Mouse (Mus musculus) kidney, postnatal 0 days (tissue): ENCODE results near the gene Cul7. TPM values are rescaled to one million over a fixed set of nuclear protein-coding genes. Genes with fewer than 3 reads are reported as not detected.

Experiments used
- ATAC-seq: fragments of 200-750 bp; cut with Nextera tagmentation; replicated peaks from 2 replicates; pipeline ENCODE4 v1.8.0; 2017; ENCODE audit warnings: low read depth, moderate number of reproducible peaks, moderate TSS enrichment, moderate library complexity; ENCODE audit not compliant: low FRiP score
- DNase-seq: peaks from one replicate; pipeline ENCODE4 v3.0.0-alpha.2; 2016; ENCODE audit warnings: low spot score
- H3K27ac ChIP-seq: fragments of 300-500 bp; sonication (generic); 2 replicates; pipeline ENCODE4 v1.5.1; 2014; ENCODE audit warnings: mild to moderate bottlenecking
- H3K27me3 ChIP-seq: fragments of 300-500 bp; sonication (generic); 2 replicates; pipeline ENCODE4 v1.6.1; 2014; ENCODE audit warnings: low read length, mixed read lengths; ENCODE audit not compliant: insufficient read depth
- H3K36me3 ChIP-seq: fragments of 300-500 bp; sonication (generic); 2 replicates; pipeline ENCODE4 v1.6.1; 2014; ENCODE audit warnings: low read length, mixed read lengths; ENCODE audit not compliant: insufficient read depth
- H3K4me1 ChIP-seq: fragments of 300-500 bp; sonication (generic); replicated peaks from 2 replicates; pipeline ENCODE4 v1.6.1; 2014; ENCODE audit warnings: antibody characterized with exemption, low read length, mixed read lengths; ENCODE audit not compliant: insufficient read depth
- H3K4me2 ChIP-seq: fragments of 300-500 bp; sonication (generic); 2 replicates; pipeline ENCODE4 v1.6.1; 2014; ENCODE audit warnings: mild to moderate bottlenecking, low read length, moderate library complexity, mixed read lengths
- H3K4me3 ChIP-seq: fragments of 300-500 bp; sonication (generic); replicated peaks from 2 replicates; pipeline ENCODE4 v1.5.1; 2014; ENCODE audit warnings: low read depth, low read length
- H3K9ac ChIP-seq: fragments of 300-500 bp; sonication (generic); 2 replicates; pipeline ENCODE4 v1.6.1; 2014; ENCODE audit warnings: low read depth, low read length
- H3K9me3 ChIP-seq: fragments of 300-500 bp; sonication (generic); replicated peaks from 2 replicates; pipeline ENCODE4 v1.6.1; 2016; ENCODE audit warnings: low read length, inconsistent platforms, mixed read lengths
- CTCF ChIP-seq: IDR thresholded peaks from 2 replicates; pipeline ENCODE4 v1.5.1; 2016; ENCODE audit warnings: antibody characterized with exemption, low read depth, mild to moderate bottlenecking, moderate library complexity
- WGBS: fragments of 180-500 bp; shearing (Covaris S2); extraction: QIAGEN DNeasy Blood & Tissue Kit; methylation state at CpG from one replicate; pipeline ENCODE4 v1.1.7; 2014; 5-methylcytosine and 5-hydroxymethylcytosine counted together
- polyA plus RNA-seq: library from polyadenylated mRNA; unstranded; fragments of >200 nt; fragmentation: Nextera tagmentation; extraction: Ambion mirVana; gene quantifications from 2 replicates; pipeline ENCODE4 v1.2.1, GENCODE M21; 2015

Cul7 gene
- 29.0 and 33.3 TPM in 2 replicates for polyA plus RNA-seq

DNA sequence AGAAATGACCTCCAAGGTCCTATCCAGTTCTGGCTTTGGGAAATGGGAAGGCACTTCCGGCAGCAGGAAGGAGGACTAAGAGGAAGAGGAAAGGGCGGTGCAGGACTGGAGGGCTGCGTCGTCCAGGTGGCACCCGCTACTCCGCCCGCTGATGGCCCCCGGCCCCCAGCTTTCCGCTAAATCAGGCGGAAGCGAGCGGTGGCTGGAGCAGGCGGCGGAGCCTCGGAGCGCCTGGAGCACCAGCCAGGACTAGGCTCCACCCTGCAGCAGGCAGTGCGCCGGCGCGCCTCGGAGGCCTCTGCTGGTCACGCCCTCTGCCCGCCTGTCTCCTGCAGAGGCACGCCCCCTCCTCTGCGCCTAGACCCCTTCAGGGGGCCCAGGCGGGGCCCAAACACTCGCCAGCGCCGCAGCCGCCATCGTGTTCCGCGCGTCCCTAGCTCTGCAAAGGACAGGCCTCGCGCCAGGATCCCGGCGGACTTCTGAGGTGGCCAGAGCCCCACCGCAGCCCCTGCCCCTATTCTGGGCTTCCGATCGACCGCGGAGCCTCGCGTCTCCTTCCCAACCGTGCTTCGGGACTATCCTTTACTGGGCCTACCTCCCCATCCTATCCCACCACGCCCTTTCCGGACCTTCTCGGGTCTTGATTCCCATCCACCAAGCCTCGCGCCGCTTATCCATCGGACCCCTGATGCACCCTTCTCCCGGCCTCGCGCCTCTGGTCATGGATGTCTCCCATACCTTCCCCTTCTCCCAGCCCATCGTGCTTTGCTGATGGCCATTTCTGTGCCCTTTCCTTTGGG lies at the start of gene Cul7:
Gene Cul7, plus strand, starts transcription at position 106 of the 800 bp plus-strand sequence.
- under 1% methylated on average over 51 of the region's 58 CpGs for WGBS
- DNase-seq (peak; percentile 99), ATAC-seq (peak; percentile 89)
- peaks cover 20% of the 10 kb centered on the region; the same call in 1 of the 2 replicates for H3K4me1 ChIP-seq
- 0 out of 2 replicates have a peak, but pooled peaks have one; percentile 10 for TF ChIP-seq CTCF
- H3K9ac ChIP-seq, result peak within 1 kb of the TSS; percentile 82
- H3K4me2 ChIP-seq, result peak within 1 kb of the TSS; percentile 85
- H3K9me3 ChIP-seq, result no peaks in the 10 kb centered on the region
- no peaks in the 10 kb centered on the region for H3K27me3 ChIP-seq
- peaks cover 25% of the 10 kb centered on the region for H3K36me3 ChIP-seq
- H3K27ac ChIP-seq, result peak within 1 kb of the TSS; percentile 97
- H3K4me3 ChIP-seq, result peak within 1 kb of the TSS; percentile 69

DNA sequence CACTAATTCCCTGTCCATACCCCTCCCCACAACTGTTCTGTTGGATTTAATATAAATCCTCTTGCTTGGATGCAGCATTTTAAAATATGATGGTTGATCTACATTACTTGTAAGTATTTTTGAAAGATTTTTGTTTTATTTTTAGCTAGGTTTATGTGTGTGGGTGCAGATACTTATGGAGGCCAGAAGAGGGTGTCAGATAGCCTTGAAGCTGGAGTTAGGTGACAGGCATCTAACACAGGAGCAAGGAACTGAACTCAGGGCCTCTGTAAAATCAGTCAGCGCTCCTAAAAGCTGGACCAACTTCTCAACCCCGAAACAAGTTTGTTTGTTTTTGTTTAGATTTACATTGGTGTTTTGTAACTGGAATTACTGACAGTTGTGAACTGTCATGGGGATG lies 49.6 kb upstream of the Cul7 start:
- H3K4me1 ChIP-seq, result peaks cover 10% of the 10 kb centered on the region; the same call in 1 of the 2 replicates
- H3K36me3 ChIP-seq, result 0 out of 2 replicates have a peak, but pooled peaks cover 5% of the 10 kb centered on the region
- H3K27ac ChIP-seq, result no peak overlapping the region
- no peaks in the 10 kb centered on the region for H3K9me3 ChIP-seq
- H3K27me3 ChIP-seq, result no peaks in the 10 kb centered on the region
- no peak overlapping the region for H3K4me3 ChIP-seq
- peak; percentile 43 for TF ChIP-seq CTCF
- no peak overlapping the region for H3K9ac ChIP-seq
- no peak overlapping the region for H3K4me2 ChIP-seq
- 89% methylated on average over 2 of the region's 2 CpGs for WGBS
- ATAC-seq, result no peak
- no peak for DNase-seq

DNA sequence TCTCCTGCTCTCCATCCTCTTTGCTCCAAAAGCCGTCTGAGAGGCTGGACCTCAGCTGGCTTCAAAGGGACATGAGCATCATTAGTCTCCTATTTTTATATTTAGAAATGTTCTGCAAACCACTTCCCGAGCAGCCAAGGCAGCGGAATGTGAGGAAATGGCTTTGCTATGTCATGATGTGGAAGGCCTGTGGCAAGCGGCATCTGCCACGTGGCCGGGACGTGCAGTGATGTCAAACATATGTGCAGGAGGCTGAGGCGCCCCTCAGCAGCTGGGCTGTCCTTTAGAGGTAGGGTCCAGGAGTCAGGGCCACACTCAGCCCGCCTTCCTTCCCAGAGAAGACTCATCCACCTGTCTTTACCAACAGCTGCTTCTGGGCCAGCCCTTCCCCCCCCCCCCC lies 47.9 kb upstream of the Cul7 start:
- H3K4me3 ChIP-seq, result no peak overlapping the region
- 0 out of 2 replicates have a peak overlapping the region, but pooled peaks have one; percentile 6 for H3K27ac ChIP-seq
- no peak for TF ChIP-seq CTCF
- no peak overlapping the region for H3K9ac ChIP-seq
- DNase-seq (peak; percentile 69), ATAC-seq (no peak; the same call in 1 of the 2 replicates)
- no peaks in the 10 kb centered on the region for H3K9me3 ChIP-seq
- peaks cover 18% of the 10 kb centered on the region; the same call in 1 of the 2 replicates for H3K4me1 ChIP-seq
- H3K36me3 ChIP-seq, result no peaks in the 10 kb centered on the region
- 52% methylated on average over 9 of the region's 9 CpGs for WGBS
- no peak overlapping the region for H3K4me2 ChIP-seq
- H3K27me3 ChIP-seq, result no peaks in the 10 kb centered on the region

DNA sequence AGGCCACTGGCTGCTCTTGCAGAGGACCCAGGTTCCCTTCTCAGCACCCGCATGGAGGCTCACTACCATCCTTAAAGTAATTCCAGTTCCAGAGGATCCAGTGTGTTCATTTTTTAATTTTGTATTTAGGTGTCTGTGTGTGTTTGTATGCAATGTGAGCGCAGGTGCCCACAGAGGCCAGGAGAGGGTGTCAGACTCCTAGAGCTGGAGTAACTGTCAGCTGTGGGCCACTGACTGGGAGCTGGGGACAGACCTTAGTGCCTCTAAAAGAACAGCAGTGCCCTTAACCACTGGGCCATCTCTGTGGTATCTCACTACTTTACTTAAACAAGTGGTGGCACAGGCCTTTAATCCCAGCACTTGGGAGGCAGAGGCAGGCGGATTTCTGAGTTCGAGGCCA lies 46.9 kb upstream of the Cul7 start:
- peaks cover 23% of the 10 kb centered on the region for H3K4me1 ChIP-seq
- no peak overlapping the region for H3K9ac ChIP-seq
- H3K27ac ChIP-seq, result no peak overlapping the region
- no peak overlapping the region for H3K4me3 ChIP-seq
- H3K27me3 ChIP-seq, result no peaks in the 10 kb centered on the region
- no peak overlapping the region for H3K4me2 ChIP-seq
- 0 out of 2 replicates have a peak, but pooled peaks have one; percentile 15 for TF ChIP-seq CTCF
- DNase-seq, result no peak
- no peaks in the 10 kb centered on the region for H3K9me3 ChIP-seq
- H3K36me3 ChIP-seq, result no peaks in the 10 kb centered on the region
- 98% methylated on average over 4 of the region's 4 CpGs for WGBS
- no peak for ATAC-seq

DNA sequence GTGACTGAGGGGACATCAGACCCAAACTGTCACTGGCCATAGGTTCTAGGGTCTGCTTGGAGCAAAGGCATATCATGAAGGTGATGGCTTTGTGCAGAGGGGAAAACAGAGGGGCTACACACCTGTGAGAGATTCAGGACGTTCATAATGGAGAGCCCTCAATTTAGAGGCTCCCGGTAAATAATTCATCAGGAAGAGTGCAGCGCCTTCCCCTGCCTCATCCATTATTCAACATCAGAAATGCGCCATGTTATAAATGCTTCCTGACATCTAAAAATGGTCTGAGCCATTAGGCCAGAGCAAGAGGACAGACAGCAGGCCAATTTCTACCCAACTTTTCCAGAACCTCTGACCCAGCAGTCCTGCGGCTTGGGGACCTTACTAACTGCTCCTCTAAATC lies 45.0 kb upstream of the Cul7 start:
- Histone ChIP-seq H3K27ac (no peak overlapping the region; the same call in 1 of the 2 replicates), H3K9me3 (no peaks in the 10 kb centered on the region), H3K4me1 (peaks cover 34% of the 10 kb centered on the region), H3K4me2 (no peak overlapping the region), H3K9ac (no peak overlapping the region), H3K4me3 (no peak overlapping the region), H3K36me3 (no peaks in the 10 kb centered on the region), H3K27me3 (no peaks in the 10 kb centered on the region)
- 52% methylated on average over 5 of the region's 5 CpGs for WGBS
- DNase-seq (no peak), ATAC-seq (no peak)
- TF ChIP-seq CTCF, result no peak

DNA sequence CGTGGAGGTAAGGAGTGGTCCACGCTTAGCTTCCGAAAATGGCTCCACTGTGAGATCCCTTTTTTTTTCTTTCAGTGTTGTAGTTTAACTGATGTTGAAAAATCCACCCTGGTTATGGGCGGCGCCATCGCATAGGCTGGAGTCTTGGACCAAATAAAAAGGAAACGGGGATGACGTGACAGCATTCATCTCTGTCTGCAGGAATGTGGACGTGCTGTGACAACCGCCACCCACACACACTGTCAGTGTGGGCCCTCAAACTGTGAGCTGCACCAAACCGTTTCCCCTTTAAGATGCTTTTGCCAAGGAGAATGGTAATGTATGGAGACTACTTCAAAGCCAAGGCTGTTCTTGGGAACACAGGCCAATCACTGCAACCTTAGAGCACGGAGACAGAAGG lies 44.1 kb upstream of the Cul7 start:
- Histone ChIP-seq H3K4me3 (no peak overlapping the region), H3K9me3 (no peaks in the 10 kb centered on the region), H3K27me3 (no peaks in the 10 kb centered on the region), H3K4me2 (no peak overlapping the region), H3K36me3 (no peaks in the 10 kb centered on the region), H3K4me1 (peaks cover 42% of the 10 kb centered on the region), H3K9ac (no peak overlapping the region), H3K27ac (no peak overlapping the region)
- no peak for TF ChIP-seq CTCF
- no peak for ATAC-seq
- 66% methylated on average over 12 of the region's 12 CpGs for WGBS
- no peak for DNase-seq
